Mouse (Mus musculus): ENCODE measurements around the gene Slit3.

Gene Slit3

DNA sequence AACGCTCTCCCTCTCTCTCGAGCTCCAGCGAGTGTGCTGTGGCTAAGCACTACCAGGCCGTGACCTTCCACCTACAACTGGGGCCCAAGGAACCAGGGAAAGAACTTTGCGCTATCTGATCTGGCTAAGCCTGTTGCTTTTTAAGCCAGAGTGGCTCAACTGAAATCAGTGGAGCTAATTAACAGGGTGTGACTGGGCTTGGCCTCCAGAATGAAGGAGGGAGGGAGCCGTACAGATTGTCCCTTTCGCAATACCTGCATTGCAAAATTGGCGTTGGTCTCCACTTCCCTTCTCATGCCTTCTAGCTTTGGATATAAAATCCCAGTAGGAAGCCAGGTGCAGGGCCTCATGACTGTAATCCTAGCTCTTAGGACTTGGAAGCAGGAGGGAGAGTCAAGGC, 629.6 kb downstream of the Slit3 start:
- no peak for DNase-seq (ENCODE audit: low read depth, low spot score)

DNA sequence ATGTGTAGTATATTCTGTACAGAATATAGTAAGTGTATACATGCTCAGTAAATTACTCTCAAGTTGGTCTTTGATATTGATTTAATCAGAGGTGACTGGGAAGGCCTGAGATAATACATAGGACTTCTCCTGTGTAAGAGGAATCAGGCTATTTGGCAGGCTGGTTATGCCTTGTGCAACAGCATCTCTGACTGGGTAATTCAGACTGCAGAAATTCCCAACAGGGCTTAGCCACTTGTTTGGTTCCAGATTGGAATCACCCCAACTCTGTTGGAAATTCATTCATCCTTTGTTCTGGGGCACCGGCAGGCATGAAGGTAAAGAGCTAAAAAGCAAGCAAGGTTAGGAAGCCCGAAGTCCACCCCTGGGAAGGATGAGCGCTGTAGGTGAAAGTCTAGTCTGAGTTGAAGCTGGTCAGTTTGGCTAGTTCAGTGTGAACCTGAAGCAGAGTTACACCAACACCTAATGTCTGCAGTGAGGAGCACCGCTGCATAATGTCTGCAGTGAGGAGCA, 633.9 kb downstream of the Slit3 start:
- no peak for DNase-seq (ENCODE audit: low read depth, low spot score)

DNA sequence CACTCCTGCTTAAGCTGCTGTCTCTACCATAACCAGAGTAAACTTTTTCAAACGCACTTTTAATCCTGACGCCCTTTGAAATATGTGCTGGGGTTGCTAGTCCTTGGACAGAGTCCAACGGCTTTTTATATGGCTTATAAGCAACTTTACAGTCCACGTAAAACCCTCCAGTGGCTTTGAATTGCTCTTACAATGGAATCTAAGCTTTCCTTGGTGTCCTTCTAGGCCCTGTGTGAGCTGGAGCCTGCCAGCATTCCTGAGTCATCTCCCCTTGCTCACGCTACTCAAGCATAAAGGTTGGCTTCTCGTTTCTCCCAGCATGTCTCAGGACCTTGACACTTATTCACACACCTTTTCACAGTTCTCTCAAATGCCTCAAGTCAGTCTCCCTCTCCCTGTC, 634.5 kb downstream of the Slit3 start:
- peak; percentile 14 for DNase-seq (ENCODE audit: low read depth, low spot score)

DNA sequence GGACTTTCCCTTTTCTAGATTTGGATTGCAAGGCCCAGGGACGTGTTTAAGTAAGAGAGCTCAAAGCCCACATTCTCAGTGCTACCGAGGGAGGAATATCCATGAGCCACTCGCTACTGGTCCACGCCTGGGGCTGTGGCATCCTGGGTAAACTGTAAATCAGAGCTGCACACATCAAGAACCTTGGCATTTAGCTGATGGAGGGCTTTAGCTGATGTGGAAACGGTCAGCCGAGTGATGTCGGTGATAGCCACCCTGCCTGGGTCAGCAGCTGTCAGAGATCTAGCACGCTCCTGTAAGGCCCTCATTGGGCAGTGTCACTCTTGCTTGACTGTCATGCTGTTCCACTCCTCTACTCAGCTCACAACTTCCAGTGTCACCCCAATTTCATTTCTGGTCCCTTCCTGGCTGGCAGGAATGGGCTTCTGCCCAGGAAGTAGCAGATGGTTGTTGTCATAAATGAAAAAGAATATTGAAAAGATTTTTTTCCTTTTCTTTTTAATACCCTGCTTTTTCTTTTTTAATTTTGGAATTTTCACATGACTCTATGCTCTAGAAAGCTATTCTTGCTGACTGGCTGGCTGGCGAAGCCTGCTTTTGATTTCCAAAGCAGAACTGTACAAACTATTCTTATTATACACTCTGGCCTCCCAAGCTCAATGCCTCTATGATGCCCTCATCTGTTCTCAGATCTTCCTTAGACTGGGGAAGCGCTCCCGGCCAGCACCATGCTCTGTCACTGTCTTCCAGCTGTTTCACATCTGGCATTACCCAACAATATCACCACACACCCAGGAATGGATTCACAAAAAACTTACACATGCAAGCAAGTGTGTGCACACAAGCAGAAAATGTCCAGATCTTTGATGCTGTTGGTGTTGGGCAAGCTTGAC, 635.6 kb downstream of the Slit3 start:
- DNase-seq (ENCODE audit: low read depth, low spot score), result no peak

All from forelimb bud, embryonic 11.5 days (tissue).